Mouse (Mus musculus) brain, embryonic 18.5 days (tissue): ENCODE measurements around the gene Lrrn4cl.
"Not testable (repeated sequence)": the region's sequence is repeated elsewhere in the genome, so short reads cannot be mapped to it uniquely, and the experiment has no call there.

Source experiments
- DNase-seq: peaks from one replicate; pipeline ENCODE4 v3.0.0-alpha.2; 2012; ENCODE audit warnings: low read depth, low spot score

Gene Lrrn4cl

GRCm38 (mm10) chr19:8880311-8881033, 29.9 kb downstream of the Lrrn4cl start, which contains the start of gene Uqcc3:
Uqcc3 (minus strand) TSS chr19:8880923.
- DNase-seq: peak; percentile 74

- no peak for DNase-seq
These were observed 30.4 kb downstream of the Lrrn4cl start for GRCm38 (mm10) chr19:8881034-8881392.

GRCm38 (mm10) chr19:8883616-8884015, 33.0 kb downstream of the Lrrn4cl start, which contains the start of the genes Lbhd1 and Gm49403:
Lbhd1 (plus strand) TSS chr19:8883732.
Gm49403 (plus strand) TSS chr19:8883930.
- no peak for DNase-seq

GRCm38 (mm10) chr19:8886916-8887584, 36.5 kb downstream of the Lrrn4cl start:
- no peak for DNase-seq

GRCm38 (mm10) chr19:8887585-8888463, 37.3 kb downstream of the Lrrn4cl start:
- DNase-seq: no peak

- peak; percentile 93 for DNase-seq
These were observed 38.2 kb downstream of the Lrrn4cl start, which contains the start of the genes 1810009A15Rik and Gm49416 for GRCm38 (mm10) chr19:8888511-8889385. 1810009A15Rik (plus strand) TSS chr19:8888853. Gm49416 (plus strand) TSS chr19:8888926.

- peak; percentile 68 for DNase-seq
These were observed 42.5 kb downstream of the Lrrn4cl start, which contains the start of gene Ints5 for GRCm38 (mm10) chr19:8892829-8893766. Ints5 (plus strand) TSS chr19:8893005.

GRCm38 (mm10) chr19:8895397-8895960, 44.9 kb downstream of the Lrrn4cl start:
- no peak for DNase-seq

GRCm38 (mm10) chr19:8896231-8896630, 45.7 kb downstream of the Lrrn4cl start:
- not testable (repeated sequence) for DNase-seq

GRCm38 (mm10) chr19:8897211-8897864, 46.8 kb downstream of the Lrrn4cl start:
- DNase-seq: not testable (repeated sequence)

GRCm38 (mm10) chr19:8897865-8898495, 47.4 kb downstream of the Lrrn4cl start, which contains the start of gene Ganab:
Ganab (plus strand) TSS chr19:8898071.
- DNase-seq: peak; percentile 90

- no peak for DNase-seq
These were observed 48.0 kb downstream of the Lrrn4cl start for GRCm38 (mm10) chr19:8898576-8898975.

GRCm38 (mm10) chr19:8899079-8899478, 48.5 kb downstream of the Lrrn4cl start:
- DNase-seq: no peak

- DNase-seq: no peak
These were observed 52.8 kb downstream of the Lrrn4cl start for GRCm38 (mm10) chr19:8903412-8903811.
